Mouse (Mus musculus): ENCODE results near the gene Naa15. TPM values are rescaled to one million over a fixed set of nuclear protein-coding genes. Genes with fewer than 3 reads are reported as not detected.

Naa15 gene
- 49.8 and 54.2 TPM in 2 replicates for polyA plus RNA-seq (2015; fragmentation: Nextera tagmentation; extraction: Ambion mirVana)

- H3K9ac ChIP-seq: peak within 1 kb of the TSS; percentile 96
- H3K4me3 ChIP-seq: peak within 1 kb of the TSS; percentile 99
- H3K27ac ChIP-seq (replicated peaks): peak within 1 kb of the TSS; percentile 93
- no peaks in the 10 kb centered on the region for H3K27me3 ChIP-seq
- 4% methylated on average over 43 of the region's 43 CpGs for WGBS
- H3K4me2 ChIP-seq: peak within 1 kb of the TSS; percentile 91
- H3K36me3 ChIP-seq: no peaks in the 10 kb centered on the region
- H3K4me1 ChIP-seq (replicated peaks): peaks cover 37% of the 10 kb centered on the region
- ATAC-seq (ENCODE audit: low read depth): peak; percentile 90
- H3K9me3 ChIP-seq: no peaks in the 10 kb centered on the region
These were observed at the start of gene Naa15 for GRCm38 (mm10) chr3:51415098-51416072. Naa15 (plus strand) TSS chr3:51415148.

- peaks cover 9% of the 10 kb centered on the region for H3K4me1 ChIP-seq (replicated peaks)
- H3K27ac ChIP-seq (replicated peaks): no peak overlapping the region
- H3K27me3 ChIP-seq: peaks cover 14% of the 10 kb centered on the region
- no peak for ATAC-seq (ENCODE audit: low read depth)
- H3K9me3 ChIP-seq: no peaks in the 10 kb centered on the region; the same call in 1 of the 2 replicates
- no peak overlapping the region for H3K9ac ChIP-seq
- H3K36me3 ChIP-seq: no peaks in the 10 kb centered on the region
- H3K4me3 ChIP-seq: peak overlapping the region; percentile 41; the same call in 1 of the 2 replicates
- WGBS: 10% methylated on average over 3 of the region's 3 CpGs
- peak overlapping the region; percentile 76 for H3K4me2 ChIP-seq
These were observed 49.4 kb upstream of the Naa15 start for GRCm38 (mm10) chr3:51365517-51365882.

- H3K27ac ChIP-seq (replicated peaks): no peak overlapping the region
- 66% methylated on average over 4 of the region's 4 CpGs for WGBS
- H3K9ac ChIP-seq: no peak overlapping the region
- no peaks in the 10 kb centered on the region for H3K36me3 ChIP-seq
- H3K27me3 ChIP-seq: peaks cover 11% of the 10 kb centered on the region
- ATAC-seq (ENCODE audit: low read depth): no peak
- H3K4me3 ChIP-seq: no peak overlapping the region
- no peaks in the 10 kb centered on the region for H3K9me3 ChIP-seq
- H3K4me1 ChIP-seq (replicated peaks): peaks cover 9% of the 10 kb centered on the region
- no peak overlapping the region for H3K4me2 ChIP-seq
These were observed 48.0 kb upstream of the Naa15 start for GRCm38 (mm10) chr3:51366926-51367325.

- Histone ChIP-seq H3K4me2 (no peak overlapping the region), H3K9me3 (no peaks in the 10 kb centered on the region), H3K27ac (replicated peaks) (no peak overlapping the region), H3K4me3 (no peak overlapping the region), H3K9ac (no peak overlapping the region), H3K27me3 (peaks cover 11% of the 10 kb centered on the region), H3K4me1 (replicated peaks) (peaks cover 9% of the 10 kb centered on the region), H3K36me3 (no peaks in the 10 kb centered on the region)
- ATAC-seq (ENCODE audit: low read depth): no peak
- WGBS: 82% methylated on average over 4 of the region's 4 CpGs
These were observed 46.9 kb upstream of the Naa15 start for GRCm38 (mm10) chr3:51368011-51368410.

- no peak overlapping the region for H3K9ac ChIP-seq
- no peak overlapping the region for H3K27ac ChIP-seq (replicated peaks)
- no peak overlapping the region for H3K4me3 ChIP-seq
- H3K36me3 ChIP-seq: no peaks in the 10 kb centered on the region
- H3K4me1 ChIP-seq (replicated peaks): no peaks in the 10 kb centered on the region
- WGBS: 74% methylated on average over 2 of the region's 2 CpGs
- no peak for ATAC-seq (ENCODE audit: low read depth)
- H3K27me3 ChIP-seq: no peaks in the 10 kb centered on the region
- H3K4me2 ChIP-seq: no peak overlapping the region
- H3K9me3 ChIP-seq: no peaks in the 10 kb centered on the region
These were observed 43.1 kb upstream of the Naa15 start for GRCm38 (mm10) chr3:51371826-51372225.

GRCm38 (mm10) chr3:51372883-51373282 is 42.1 kb upstream of the Naa15 start:
- Histone ChIP-seq H3K4me2 (no peak overlapping the region), H3K9me3 (no peaks in the 10 kb centered on the region), H3K27ac (replicated peaks) (no peak overlapping the region), H3K36me3 (no peaks in the 10 kb centered on the region), H3K4me1 (replicated peaks) (no peaks in the 10 kb centered on the region), H3K9ac (no peak overlapping the region), H3K27me3 (no peaks in the 10 kb centered on the region), H3K4me3 (no peak overlapping the region)
- no peak for ATAC-seq (ENCODE audit: low read depth)
- 74% methylated on average over 5 of the region's 5 CpGs for WGBS

GRCm38 (mm10) chr3:51373544-51373943 is 41.4 kb upstream of the Naa15 start:
- ATAC-seq (ENCODE audit: low read depth): no peak
- Histone ChIP-seq H3K4me3 (no peak overlapping the region), H3K9me3 (no peaks in the 10 kb centered on the region), H3K36me3 (no peaks in the 10 kb centered on the region), H3K27me3 (no peaks in the 10 kb centered on the region), H3K4me2 (no peak overlapping the region), H3K9ac (no peak overlapping the region), H3K27ac (replicated peaks) (no peak overlapping the region), H3K4me1 (replicated peaks) (peaks cover 5% of the 10 kb centered on the region; the same call in 1 of the 2 replicates)
- 79% methylated on average over 5 of the region's 5 CpGs for WGBS

GRCm38 (mm10) chr3:51375307-51376265 is 39.4 kb upstream of the Naa15 start:
- Histone ChIP-seq H3K27ac (replicated peaks) (no peak overlapping the region), H3K9ac (no peak overlapping the region), H3K4me3 (no peak overlapping the region), H3K36me3 (no peaks in the 10 kb centered on the region), H3K4me2 (no peak overlapping the region), H3K4me1 (replicated peaks) (peaks cover 8% of the 10 kb centered on the region; the same call in 1 of the 2 replicates), H3K27me3 (no peaks in the 10 kb centered on the region), H3K9me3 (no peaks in the 10 kb centered on the region)
- ATAC-seq (ENCODE audit: low read depth): no peak
- WGBS: 86% methylated on average over 19 of the region's 19 CpGs

GRCm38 (mm10) chr3:51377878-51378664 is 36.9 kb upstream of the Naa15 start:
- H3K9me3 ChIP-seq: no peaks in the 10 kb centered on the region
- no peaks in the 10 kb centered on the region for H3K27me3 ChIP-seq
- no peak overlapping the region for H3K9ac ChIP-seq
- 53% methylated on average over 31 of the region's 31 CpGs for WGBS
- no peak for ATAC-seq (ENCODE audit: low read depth)
- 0 out of 2 replicates have a peak overlapping the region, but pooled peaks have one; percentile 17 for H3K4me3 ChIP-seq
- peaks cover 8% of the 10 kb centered on the region; the same call in 1 of the 2 replicates for H3K4me1 ChIP-seq (replicated peaks)
- H3K36me3 ChIP-seq: no peaks in the 10 kb centered on the region
- peak overlapping the region; percentile 41 for H3K4me2 ChIP-seq
- H3K27ac ChIP-seq (replicated peaks): no peak overlapping the region

GRCm38 (mm10) chr3:51378665-51378946 is 36.3 kb upstream of the Naa15 start:
- Histone ChIP-seq H3K36me3 (no peaks in the 10 kb centered on the region), H3K4me1 (replicated peaks) (peaks cover 8% of the 10 kb centered on the region; the same call in 1 of the 2 replicates), H3K27ac (replicated peaks) (no peak overlapping the region), H3K27me3 (no peaks in the 10 kb centered on the region), H3K4me2 (peak overlapping the region; percentile 41), H3K9ac (no peak overlapping the region), H3K9me3 (no peaks in the 10 kb centered on the region), H3K4me3 (no peak overlapping the region)
- 85% methylated on average over 3 of the region's 3 CpGs for WGBS
- ATAC-seq (ENCODE audit: low read depth): peak; percentile 43; the same call in 1 of the 2 replicates
